Mouse (Mus musculus) myocyte (in vitro differentiated cells): ENCODE results near the gene Creg1.

ENCODE experiments used
- MAX ChIP-seq: IDR thresholded peaks from one replicate; pipeline ENCODE4 v1.6.1; 2011; ENCODE audit warnings: low read depth, mild to moderate bottlenecking, control low read depth
- POLR2A ChIP-seq: IDR thresholded peaks from one replicate; pipeline ENCODE4 v1.6.1; 2011; ENCODE audit warnings: low read depth, mild to moderate bottlenecking, control low read depth, moderate library complexity; ENCODE audit not compliant: insufficient read length
- POLR2AphosphoS2 ChIP-seq: IDR thresholded peaks from one replicate; pipeline ENCODE4 v1.6.1; 2011; ENCODE audit warnings: low read depth, control low read depth; ENCODE audit not compliant: insufficient read length
- TCF3 ChIP-seq: IDR thresholded peaks from one replicate; pipeline ENCODE4 v1.6.1; 2011; ENCODE audit warnings: low read depth, control low read depth; ENCODE audit not compliant: insufficient read length
- USF1 ChIP-seq: IDR thresholded peaks from one replicate; pipeline ENCODE4 v1.6.1; 2011; ENCODE audit warnings: low read depth, mild to moderate bottlenecking, control low read depth, moderate library complexity

DNA sequence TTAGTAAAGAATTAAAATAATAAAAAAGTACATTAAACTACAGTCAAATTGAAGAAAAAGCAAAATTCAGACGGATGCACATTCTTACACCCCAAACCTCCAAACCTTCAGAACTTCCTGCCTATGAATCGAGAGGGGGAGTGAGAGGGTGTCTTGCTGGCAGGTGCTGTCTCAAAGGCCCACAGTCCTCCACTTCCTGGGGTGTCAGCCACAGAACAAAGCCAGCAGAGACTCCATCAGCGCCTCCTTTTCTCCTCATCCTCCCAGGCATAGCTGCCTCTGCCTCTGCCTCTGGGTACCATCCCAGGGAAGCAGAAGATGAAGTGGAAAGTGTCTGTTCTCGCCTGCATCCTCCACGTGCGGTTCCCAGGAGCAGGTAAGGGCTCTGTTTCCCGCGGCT, 25.0 kb downstream of the Creg1 start, which contains the start of gene Cd247:
- TF ChIP-seq POLR2A, result no peak
- no peak for TF ChIP-seq USF1
- TF ChIP-seq TCF3, result no peak
- no peak for TF ChIP-seq MAX
- TF ChIP-seq POLR2AphosphoS2, result no peak
